Mouse (Mus musculus) forebrain, embryonic 15.5 days (tissue): ENCODE measurements around the gene Prr12. TPM values are rescaled to one million over a fixed set of nuclear protein-coding genes. Genes with fewer than 3 reads are reported as not detected.
"Not testable (repeated sequence)": the region's sequence is repeated elsewhere in the genome, so short reads cannot be mapped to it uniquely, and the experiment has no call there.

Source experiments
- ATAC-seq: fragments of 200-750 bp; cut with Nextera tagmentation; replicated peaks from 2 replicates; pipeline ENCODE4 v1.8.0; 2017; ENCODE audit warnings: mild to moderate bottlenecking, moderate TSS enrichment, moderate library complexity
- H3K27ac ChIP-seq: fragments of 300-500 bp; sonication (generic); replicated peaks from 2 replicates; pipeline ENCODE4 v1.5.1; 2015; ENCODE audit warnings: mild to moderate bottlenecking, inconsistent platforms
- H3K27me3 ChIP-seq: fragments of 300-500 bp; sonication (generic); 2 replicates; pipeline ENCODE4 v1.6.1; 2015; ENCODE audit warnings: inconsistent platforms
- H3K36me3 ChIP-seq: fragments of 300-500 bp; sonication (generic); 2 replicates; pipeline ENCODE4 v1.6.1; 2015; ENCODE audit warnings: mild to moderate bottlenecking, inconsistent platforms
- H3K4me1 ChIP-seq: fragments of 300-500 bp; sonication (generic); 2 replicates; pipeline ENCODE4 v1.6.1; 2015; ENCODE audit warnings: inconsistent platforms
- H3K4me2 ChIP-seq: fragments of 300-500 bp; sonication (generic); replicated peaks from 2 replicates; pipeline ENCODE4 v1.6.1; 2015; ENCODE audit warnings: mild to moderate bottlenecking, inconsistent platforms
- H3K4me3 ChIP-seq: fragments of 300-500 bp; sonication (generic); 2 replicates; pipeline ENCODE4 v1.5.1; 2015; ENCODE audit warnings: mild to moderate bottlenecking, inconsistent platforms
- H3K9ac ChIP-seq: fragments of 300-500 bp; sonication (generic); replicated peaks from 2 replicates; pipeline ENCODE4 v1.6.1; 2015; ENCODE audit warnings: mild to moderate bottlenecking, inconsistent platforms
- H3K9me3 ChIP-seq: fragments of 300-500 bp; sonication (generic); 2 replicates; pipeline ENCODE4 v1.6.1; 2016; ENCODE audit warnings: inconsistent platforms
- WGBS: fragments of 180-500 bp; shearing (Covaris S2); methylation state at CpG from one replicate; pipeline ENCODE4 v1.1.7; 2015; ENCODE audit warnings: mixed read lengths; 5-methylcytosine and 5-hydroxymethylcytosine counted together
- polyA plus RNA-seq: library from polyadenylated mRNA; unstranded; fragments of >200 nt; fragmentation: Nextera tagmentation; extraction: Ambion mirVana; gene quantifications from 2 replicates; pipeline ENCODE4 v1.2.1, GENCODE M21; 2015

The Prr12 gene
- polyA plus RNA-seq = 16.0 and 16.1 TPM in 2 replicates

- peaks cover 30% of the 10 kb centered on the region for H3K4me1 ChIP-seq
- WGBS = 0% methylated on average over 9 of the region's 18 CpGs
- no peaks in the 10 kb centered on the region for H3K9me3 ChIP-seq
- peak within 1 kb of the TSS; percentile 92 for H3K9ac ChIP-seq
- no peak for ATAC-seq
- no peaks in the 10 kb centered on the region for H3K27me3 ChIP-seq
- peaks cover 26% of the 10 kb centered on the region for H3K36me3 ChIP-seq
- H3K4me3 ChIP-seq = peak within 1 kb of the TSS; percentile 86
- peak within 1 kb of the TSS; percentile 100 for H3K27ac ChIP-seq
- peak within 1 kb of the TSS; percentile 94 for H3K4me2 ChIP-seq
Observed at GRCm38 (mm10) chr7:45052862-45053116, at the start of gene Prr12. Prr12 (minus strand) TSS chr7:45052881.

GRCm38 (mm10) chr7:45102441-45102840, 49.8 kb upstream of the Prr12 start:
- Histone ChIP-seq H3K9ac (no peak overlapping the region), H3K4me2 (no peak overlapping the region), H3K4me1 (no peaks in the 10 kb centered on the region), H3K36me3 (no peaks in the 10 kb centered on the region), H3K9me3 (no peaks in the 10 kb centered on the region), H3K27me3 (no peaks in the 10 kb centered on the region), H3K4me3 (no peak overlapping the region), H3K27ac (no peak overlapping the region)
- WGBS = 92% methylated on average over 11 of the region's 11 CpGs
- no peak for ATAC-seq

DNA sequence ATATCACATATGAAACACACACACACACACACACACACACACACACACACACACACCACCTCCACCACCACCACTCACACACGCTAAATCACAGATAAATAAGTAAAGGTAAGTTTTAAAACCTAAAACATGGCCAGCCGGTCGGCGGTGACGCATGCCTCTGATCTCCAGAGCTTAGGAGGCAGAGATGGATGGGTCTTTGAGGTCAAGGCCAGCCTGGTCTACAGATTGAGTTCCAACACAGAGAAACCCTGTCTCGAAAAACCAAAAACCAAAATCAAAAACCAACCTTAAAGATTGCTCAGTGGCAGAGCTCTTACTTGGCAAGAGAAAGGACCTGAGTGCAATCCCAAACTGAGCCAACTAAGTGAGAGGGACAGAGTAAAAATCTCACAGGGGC, 47.4 kb upstream of the Prr12 start:
- no peak overlapping the region for H3K27ac ChIP-seq
- no peaks in the 10 kb centered on the region for H3K9me3 ChIP-seq
- H3K9ac ChIP-seq = no peak overlapping the region
- no peak for ATAC-seq
- no peaks in the 10 kb centered on the region for H3K36me3 ChIP-seq
- H3K4me3 ChIP-seq = no peak overlapping the region
- H3K27me3 ChIP-seq = no peaks in the 10 kb centered on the region
- WGBS = 90% methylated on average over 6 of the region's 6 CpGs
- H3K4me1 ChIP-seq = no peaks in the 10 kb centered on the region
- no peak overlapping the region for H3K4me2 ChIP-seq

DNA sequence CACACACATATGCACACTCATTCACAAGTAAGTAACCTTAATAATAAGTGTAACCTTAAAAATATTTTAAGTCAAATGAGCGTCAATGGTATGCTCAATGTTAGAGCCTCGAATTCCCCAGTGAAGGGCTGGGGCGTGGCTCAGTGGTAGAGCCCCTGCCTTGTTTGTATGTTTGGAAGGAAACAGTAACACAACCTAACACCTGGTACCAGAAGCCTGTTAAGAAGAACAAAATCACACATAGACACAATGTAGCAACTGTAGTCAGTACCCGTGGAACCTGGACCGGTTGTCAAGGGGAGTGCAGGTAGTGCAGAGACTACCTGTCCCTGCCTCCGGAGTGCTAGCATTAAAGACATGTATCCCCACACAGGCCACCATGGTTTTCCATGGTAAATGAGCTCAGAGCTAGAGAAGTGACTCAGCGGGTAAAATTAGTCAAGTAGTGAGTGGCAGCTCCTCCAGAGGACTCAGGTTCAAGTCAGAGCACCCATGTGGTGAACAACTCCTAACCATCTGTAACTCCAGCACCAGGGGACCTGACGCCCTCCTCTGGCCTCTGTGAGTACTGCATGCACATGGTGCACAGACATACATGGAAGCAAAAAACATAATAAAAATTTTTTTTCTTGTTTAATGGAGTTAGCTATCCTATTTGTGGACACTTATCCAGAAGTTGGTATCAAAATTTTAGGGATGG, 46.0 kb upstream of the Prr12 start:
- Histone ChIP-seq H3K4me1 (no peaks in the 10 kb centered on the region), H3K4me2 (no peak overlapping the region), H3K27me3 (no peaks in the 10 kb centered on the region), H3K9me3 (no peaks in the 10 kb centered on the region), H3K36me3 (no peaks in the 10 kb centered on the region), H3K9ac (no peak overlapping the region), H3K27ac (no peak overlapping the region), H3K4me3 (no peak overlapping the region)
- ATAC-seq = no peak
- 91% methylated on average over 8 of the region's 8 CpGs for WGBS

- Histone ChIP-seq H3K36me3 (no peaks in the 10 kb centered on the region), H3K4me1 (no peaks in the 10 kb centered on the region), H3K27me3 (no peaks in the 10 kb centered on the region), H3K4me3 (no peak overlapping the region), H3K27ac (no peak overlapping the region), H3K9me3 (no peaks in the 10 kb centered on the region), H3K4me2 (no peak overlapping the region), H3K9ac (no peak overlapping the region)
- 47% methylated on average over 6 of the region's 6 CpGs for WGBS
- no peak for ATAC-seq
Observed at GRCm38 (mm10) chr7:45097479-45097878, 44.8 kb upstream of the Prr12 start.

DNA sequence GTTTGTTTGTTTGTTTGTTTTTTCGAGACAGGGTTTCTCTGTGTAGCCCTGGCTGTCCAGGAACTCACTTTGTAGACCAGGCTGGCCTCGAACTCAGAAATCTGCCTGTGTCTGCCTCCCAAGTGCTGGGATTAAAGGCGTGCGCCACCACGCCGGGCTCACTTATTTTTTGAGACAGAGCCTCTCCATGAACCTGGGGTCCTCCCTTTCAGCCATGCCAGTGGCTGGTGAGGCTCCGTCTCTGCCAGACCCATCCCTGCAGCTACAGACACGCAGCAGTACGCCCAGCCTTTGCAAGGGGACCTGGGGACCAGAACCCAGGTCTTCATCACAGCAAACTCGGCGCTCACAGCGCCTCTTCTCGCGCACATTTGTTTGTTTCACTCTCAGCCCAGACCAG, 43.3 kb upstream of the Prr12 start:
- WGBS = 90% methylated on average over 14 of the region's 14 CpGs
- peaks cover 12% of the 10 kb centered on the region for H3K4me1 ChIP-seq
- not testable (repeated sequence) for H3K9ac ChIP-seq, H3K4me2 ChIP-seq, H3K9me3 ChIP-seq, H3K4me3 ChIP-seq, H3K27me3 ChIP-seq, H3K36me3 ChIP-seq, H3K27ac ChIP-seq, ATAC-seq

GRCm38 (mm10) chr7:45095367-45095766, 42.7 kb upstream of the Prr12 start:
- ATAC-seq = no peak
- no peaks in the 10 kb centered on the region for H3K9me3 ChIP-seq
- H3K4me3 ChIP-seq = no peak overlapping the region
- H3K4me2 ChIP-seq = no peak overlapping the region
- no peaks in the 10 kb centered on the region for H3K36me3 ChIP-seq
- peaks cover 13% of the 10 kb centered on the region for H3K4me1 ChIP-seq
- no peak overlapping the region for H3K27ac ChIP-seq
- no peak overlapping the region for H3K9ac ChIP-seq
- WGBS = 90% methylated on average over 6 of the region's 6 CpGs
- no peaks in the 10 kb centered on the region for H3K27me3 ChIP-seq

- no peak for ATAC-seq
- Histone ChIP-seq H3K4me3 (no peak overlapping the region), H3K4me1 (peaks cover 13% of the 10 kb centered on the region), H3K27me3 (no peaks in the 10 kb centered on the region), H3K4me2 (no peak overlapping the region), H3K9me3 (no peaks in the 10 kb centered on the region), H3K36me3 (no peaks in the 10 kb centered on the region), H3K27ac (no peak overlapping the region), H3K9ac (no peak overlapping the region)
- WGBS = 82% methylated on average over 7 of the region's 7 CpGs
Observed at GRCm38 (mm10) chr7:45094121-45094520, 41.4 kb upstream of the Prr12 start.

GRCm38 (mm10) chr7:45093516-45093905, 40.8 kb upstream of the Prr12 start:
- Histone ChIP-seq H3K9ac (no peak overlapping the region), H3K27me3 (no peaks in the 10 kb centered on the region), H3K36me3 (no peaks in the 10 kb centered on the region), H3K4me1 (peaks cover 13% of the 10 kb centered on the region), H3K27ac (no peak overlapping the region), H3K4me2 (no peak overlapping the region), H3K9me3 (no peaks in the 10 kb centered on the region), H3K4me3 (no peak overlapping the region)
- 37% methylated on average over 17 of the region's 18 CpGs for WGBS
- no peak for ATAC-seq

DNA sequence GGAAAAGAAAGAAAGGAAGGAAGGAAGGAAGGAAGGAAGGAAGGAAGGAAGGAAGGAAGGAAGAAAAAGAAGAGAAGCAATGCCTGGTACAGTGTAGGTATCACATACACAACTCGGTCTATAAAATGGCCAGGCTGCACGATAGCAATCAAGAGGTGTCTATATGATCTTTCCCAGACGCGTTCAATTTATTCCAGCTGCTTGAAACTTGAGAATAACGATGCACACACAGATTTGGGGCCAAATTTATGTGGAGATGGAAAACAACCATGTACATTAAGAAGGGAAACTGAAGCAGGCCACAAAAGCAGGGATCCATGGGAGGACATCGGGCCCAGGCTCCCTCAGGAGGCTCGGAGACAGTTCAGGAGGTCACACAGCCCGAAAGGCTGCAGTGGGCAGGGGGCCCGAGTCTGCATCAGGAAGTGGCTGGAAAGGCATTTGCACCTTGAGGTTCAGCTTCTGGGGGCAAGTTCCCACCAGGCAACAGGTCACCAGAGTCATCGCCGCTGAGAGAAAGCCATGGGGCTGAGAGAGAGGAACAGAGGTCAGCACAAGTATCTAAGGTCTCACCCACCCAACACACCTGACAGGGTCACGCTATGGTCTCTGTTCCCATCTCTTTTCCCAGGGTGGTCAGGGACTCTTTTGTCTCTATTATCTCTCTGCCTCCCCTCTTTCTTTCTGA, 40.3 kb upstream of the Prr12 start:
- Histone ChIP-seq H3K4me3 (no peak overlapping the region), H3K27ac (no peak overlapping the region), H3K27me3 (no peaks in the 10 kb centered on the region), H3K9me3 (no peaks in the 10 kb centered on the region), H3K36me3 (no peaks in the 10 kb centered on the region), H3K9ac (no peak overlapping the region), H3K4me2 (no peak overlapping the region), H3K4me1 (peaks cover 13% of the 10 kb centered on the region)
- ATAC-seq = no peak
- WGBS = 71% methylated on average over 12 of the region's 12 CpGs

DNA sequence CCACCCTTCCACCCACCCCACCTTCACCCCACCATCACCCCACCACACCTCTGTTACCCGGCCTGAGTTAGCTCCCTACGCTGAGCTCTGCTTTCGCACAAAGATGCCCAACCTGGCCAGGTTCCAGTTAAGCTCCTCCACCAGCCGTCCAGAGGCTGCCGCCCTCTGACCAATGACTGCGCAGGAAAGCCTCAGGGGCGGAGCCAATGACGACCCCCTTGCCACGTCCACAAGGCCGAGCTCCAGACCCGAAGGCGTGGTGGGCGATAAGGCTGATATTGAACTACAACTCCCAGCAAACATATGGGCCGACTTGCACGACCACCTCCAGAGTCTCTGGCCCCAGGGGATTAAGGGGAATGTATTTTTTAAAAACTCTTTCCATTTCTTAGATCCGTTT, 39.4 kb upstream of the Prr12 start, which contains the start of gene Rcn3:
TSS of gene Rcn3 (minus strand) at position 174 of the 400 bp plus-strand sequence.
- Histone ChIP-seq H3K4me3 (peak within 1 kb of the TSS; percentile 43), H3K27ac (0 out of 2 replicates have a peak within 1 kb of the TSS, but pooled peaks have one; percentile 27), H3K9ac (peak within 1 kb of the TSS; percentile 40), H3K4me1 (peaks cover 13% of the 10 kb centered on the region), H3K9me3 (no peaks in the 10 kb centered on the region), H3K36me3 (no peaks in the 10 kb centered on the region), H3K27me3 (no peaks in the 10 kb centered on the region), H3K4me2 (peak within 1 kb of the TSS; percentile 51)
- 0% methylated on average over 16 of the region's 16 CpGs for WGBS
- ATAC-seq = peak; percentile 95

- Histone ChIP-seq H3K9ac (peak overlapping the region; percentile 40), H3K4me3 (peak overlapping the region; percentile 43), H3K27me3 (no peaks in the 10 kb centered on the region), H3K4me1 (peaks cover 13% of the 10 kb centered on the region), H3K36me3 (no peaks in the 10 kb centered on the region; the same call in 1 of the 2 replicates), H3K27ac (no peak overlapping the region), H3K9me3 (no peaks in the 10 kb centered on the region), H3K4me2 (peak overlapping the region; percentile 51)
- ATAC-seq = peak; percentile 41; the same call in 1 of the 2 replicates
- WGBS = 15% methylated on average over 35 of the region's 35 CpGs
Observed at GRCm38 (mm10) chr7:45091001-45091990, 38.6 kb upstream of the Prr12 start.
